Mouse (Mus musculus) c-Kit-negative CD71-positive TER-119-positive erythroid progenitor cells, embryonic 14.5 days (primary cell): ENCODE results near the gene Olfr558.

ENCODE experiments used
- DNase-seq: peaks from one replicate; pipeline ENCODE4 v3.0.0-alpha.2; 2013; ENCODE audit warnings: low read depth, low spot score

Olfr558 gene

GRCm38 (mm10) chr7:102701915-102702314, at the start of gene Olfr558:
Gene Olfr558 (plus strand): TSS chr7:102702215.
- DNase-seq: no peak

GRCm38 (mm10) chr7:102658523-102658922, 43.5 kb upstream of the Olfr558 start, which contains the start of gene Olfr555:
Gene Olfr555 (plus strand): TSS chr7:102658823.
- DNase-seq: no peak

- no peak for DNase-seq
These were observed 37.4 kb upstream of the Olfr558 start, which contains the start of gene Olfr556 for GRCm38 (mm10) chr7:102664599-102664998. Gene Olfr556 (plus strand): TSS chr7:102664899.

GRCm38 (mm10) chr7:102665378-102665777, 36.6 kb upstream of the Olfr558 start:
- no peak for DNase-seq

- no peak for DNase-seq
These were observed 25.8 kb upstream of the Olfr558 start for GRCm38 (mm10) chr7:102676225-102676624.

GRCm38 (mm10) chr7:102681916-102682315, 20.1 kb upstream of the Olfr558 start:
- no peak for DNase-seq

GRCm38 (mm10) chr7:102686944-102687501, 15.0 kb upstream of the Olfr558 start, which contains the start of gene Trim68:
Gene Trim68 (minus strand): TSS chr7:102687327.
- DNase-seq: peak; percentile 16

- DNase-seq: peak; percentile 22
These were observed 6.5 kb upstream of the Olfr558 start, which contains the start of gene Olfr557 for GRCm38 (mm10) chr7:102695358-102696125. Gene Olfr557 (plus strand): TSS chr7:102695910.

- DNase-seq: no peak
These were observed 3.6 kb upstream of the Olfr558 start for GRCm38 (mm10) chr7:102698461-102698860.

- no peak for DNase-seq
These were observed 17.0 kb downstream of the Olfr558 start, which contains the start of gene Olfr33 for GRCm38 (mm10) chr7:102718970-102719369. Gene Olfr33 (minus strand): TSS chr7:102719070.

GRCm38 (mm10) chr7:102727391-102727790, 25.4 kb downstream of the Olfr558 start, which contains the start of gene Olfr559:
Gene Olfr559 (minus strand): TSS chr7:102727491.
- DNase-seq: no peak

- DNase-seq: no peak
These were observed 31.8 kb downstream of the Olfr558 start for GRCm38 (mm10) chr7:102733793-102734192.

- DNase-seq: no peak
These were observed 35.7 kb downstream of the Olfr558 start for GRCm38 (mm10) chr7:102737705-102738104.

GRCm38 (mm10) chr7:102752086-102752485, 50.1 kb downstream of the Olfr558 start:
- DNase-seq: no peak

- no peak for DNase-seq
These were observed 57.3 kb downstream of the Olfr558 start, which contains the start of the genes Olfr560 and Olfr78 for GRCm38 (mm10) chr7:102759266-102759665. Gene Olfr560 (minus strand): TSS chr7:102759366. Gene Olfr78 (minus strand): TSS chr7:102759471.
